Mouse (Mus musculus) liver, postnatal 0 days (tissue): ENCODE measurements at regions not wholly inside any gene's neighbourhood (a gene's known extent, or its start where the extent isn't known, plus 50 kb on each side); places are given as distances from the start of the nearest gene placed in this dataset.

Source experiments
- ATAC-seq: fragments of 200-750 bp; cut with Nextera tagmentation; 2 replicates; pipeline ENCODE4 v1.8.0; 2017; ENCODE audit warnings: mild to moderate bottlenecking, moderate library complexity
- DNase-seq: peaks from one replicate; pipeline ENCODE4 v3.0.0-alpha.2; 2016
- H3K27ac ChIP-seq: fragments of 300-500 bp; sonication (generic); 2 replicates; pipeline ENCODE4 v1.5.1; 2014; ENCODE audit warnings: antibody characterized with exemption, moderate library complexity, mild to moderate bottlenecking, low read depth
- H3K27me3 ChIP-seq: fragments of 300-500 bp; sonication (generic); 2 replicates; pipeline ENCODE4 v1.6.1; 2014; ENCODE audit warnings: low read length, control low read depth, mixed read lengths; ENCODE audit not compliant: insufficient read depth
- H3K36me3 ChIP-seq: fragments of 300-500 bp; sonication (generic); replicated peaks from 2 replicates; pipeline ENCODE4 v1.6.1; 2014; ENCODE audit warnings: mild to moderate bottlenecking, control low read depth, low read length, moderate library complexity, mixed read lengths; ENCODE audit not compliant: insufficient read depth
- H3K4me1 ChIP-seq: fragments of 300-500 bp; sonication (generic); 2 replicates; pipeline ENCODE4 v1.6.1; 2014; ENCODE audit warnings: antibody characterized with exemption, mild to moderate bottlenecking, control low read depth; ENCODE audit not compliant: insufficient read depth
- H3K4me2 ChIP-seq: fragments of 300-500 bp; sonication (generic); 2 replicates; pipeline ENCODE4 v1.6.1; 2014; ENCODE audit warnings: low read depth, mild to moderate bottlenecking, low read length, moderate library complexity, mixed read lengths
- H3K4me3 ChIP-seq: fragments of 300-500 bp; sonication (generic); 2 replicates; pipeline ENCODE4 v1.5.1; 2014; ENCODE audit warnings: low read depth, low read length
- H3K9ac ChIP-seq: fragments of 300-500 bp; sonication (generic); replicated peaks from 2 replicates; pipeline ENCODE4 v1.6.1; 2014; ENCODE audit warnings: mild to moderate bottlenecking, moderate library complexity
- H3K9me3 ChIP-seq: fragments of 300-500 bp; sonication (generic); 2 replicates; pipeline ENCODE4 v1.6.1; 2016; ENCODE audit warnings: mild to moderate bottlenecking, control low read depth, low read length, mixed read lengths
- CTCF ChIP-seq: sonication (generic); IDR thresholded peaks from 2 replicates; pipeline ENCODE4 v1.5.1; 2016; ENCODE audit warnings: antibody characterized with exemption, low read depth
- EP300 ChIP-seq: IDR thresholded peaks from 2 replicates; pipeline ENCODE4 v1.6.1; 2016; ENCODE audit warnings: antibody characterized with exemption, low read depth, mild to moderate bottlenecking
- WGBS: fragments of 180-500 bp; shearing (Covaris S2); extraction: QIAGEN DNeasy Blood & Tissue Kit; methylation state at CpG from one replicate; pipeline ENCODE4 v1.1.7; 2014; ENCODE audit not compliant: insufficient replicate concordance; 5-methylcytosine and 5-hydroxymethylcytosine counted together

- TF ChIP-seq EP300: no peak
- TF ChIP-seq CTCF: no peak
- WGBS: 47% methylated on average over 3 of the region's 3 CpGs
- ATAC-seq: no peak
These were observed 356.5 kb upstream of the Cdh6 start for GRCm38 (mm10) chr15:13529960-13530359.

GRCm38 (mm10) chr15:13529050-13529449, 355.6 kb upstream of the Cdh6 start:
- Histone ChIP-seq H3K9ac (no peak overlapping the region), H3K27me3 (no peaks in the 10 kb centered on the region), H3K4me2 (no peak overlapping the region), H3K9me3 (no peaks in the 10 kb centered on the region), H3K4me1 (no peaks in the 10 kb centered on the region), H3K4me3 (no peak overlapping the region), H3K27ac (no peak overlapping the region), H3K36me3 (no peaks in the 10 kb centered on the region)
- TF ChIP-seq EP300: no peak
- TF ChIP-seq CTCF: no peak
- 74% methylated on average over 4 of the region's 4 CpGs for WGBS
- ATAC-seq (no peak), DNase-seq (no peak)

More at GRCm38 (mm10) chr15:13529960-13530359, 356.5 kb upstream of the Cdh6 start:
- H3K27me3 ChIP-seq: no peaks in the 10 kb centered on the region
- H3K36me3 ChIP-seq: no peaks in the 10 kb centered on the region
- no peak overlapping the region for H3K27ac ChIP-seq
- H3K9ac ChIP-seq: no peak overlapping the region
- no peak overlapping the region for H3K4me3 ChIP-seq
- DNase-seq: no peak
- no peaks in the 10 kb centered on the region for H3K4me1 ChIP-seq
- no peaks in the 10 kb centered on the region for H3K9me3 ChIP-seq
- H3K4me2 ChIP-seq: no peak overlapping the region
